Mouse (Mus musculus) intestine, postnatal 0 days (tissue): Measurements from ENCODE around the gene Setd4. TPM values are rescaled to one million over a fixed set of nuclear protein-coding genes. Genes with fewer than 3 reads are reported as not detected.

Experiments
- ATAC-seq: fragments of 200-750 bp; cut with Nextera tagmentation; 2 replicates; pipeline ENCODE4 v1.8.0; 2017; ENCODE audit warnings: mild to moderate bottlenecking, moderate TSS enrichment, moderate library complexity
- H3K27ac ChIP-seq: fragments of 300-500 bp; sonication (generic); 2 replicates; pipeline ENCODE4 v1.5.1; 2014; ENCODE audit warnings: mild to moderate bottlenecking, low read depth, low read length, moderate library complexity
- H3K27me3 ChIP-seq: fragments of 300-500 bp; sonication (generic); replicated peaks from 2 replicates; pipeline ENCODE4 v1.6.1; 2014; ENCODE audit warnings: low read length, mixed read lengths; ENCODE audit not compliant: control insufficient read depth, insufficient read depth
- H3K36me3 ChIP-seq: fragments of 300-500 bp; sonication (generic); 2 replicates; pipeline ENCODE4 v1.6.1; 2014; ENCODE audit warnings: mild to moderate bottlenecking, moderate library complexity; ENCODE audit not compliant: control insufficient read depth, insufficient read depth
- H3K4me1 ChIP-seq: fragments of 300-500 bp; sonication (generic); replicated peaks from 2 replicates; pipeline ENCODE4 v1.6.1; 2014; ENCODE audit warnings: antibody characterized with exemption, low read length, mixed read lengths; ENCODE audit not compliant: control insufficient read depth, insufficient read depth
- H3K4me2 ChIP-seq: fragments of 300-500 bp; sonication (generic); replicated peaks from 2 replicates; pipeline ENCODE4 v1.6.1; 2014; ENCODE audit warnings: low read depth, mild to moderate bottlenecking, moderate library complexity
- H3K4me3 ChIP-seq: fragments of 300-500 bp; sonication (generic); 2 replicates; pipeline ENCODE4 v1.5.1; 2014; ENCODE audit warnings: low read depth, low read length
- H3K9ac ChIP-seq: fragments of 300-500 bp; sonication (generic); 2 replicates; pipeline ENCODE4 v1.6.1; 2014; ENCODE audit warnings: mild to moderate bottlenecking, low read depth, low read length
- H3K9me3 ChIP-seq: fragments of 300-500 bp; sonication (generic); 2 replicates; pipeline ENCODE4 v1.6.1; 2016; ENCODE audit warnings: mixed run types; ENCODE audit not compliant: control insufficient read depth
- CTCF ChIP-seq: sonication (generic); IDR thresholded peaks from 2 replicates; pipeline ENCODE4 v1.5.1; 2016; ENCODE audit warnings: low read depth, mild to moderate bottlenecking, control low read depth, antibody characterized with exemption, moderate library complexity
- WGBS: fragments of 180-500 bp; shearing (Covaris S2); extraction: QIAGEN DNeasy Blood & Tissue Kit; methylation state at CpG from one replicate; pipeline ENCODE4 v1.1.7; 2014; 5-methylcytosine and 5-hydroxymethylcytosine counted together
- polyA plus RNA-seq: library from polyadenylated mRNA; unstranded; fragments of >200 nt; fragmentation: Nextera tagmentation; extraction: Ambion mirVana; gene quantifications from 2 replicates; pipeline ENCODE4 v1.2.1, GENCODE M21; 2015

Setd4 gene
- polyA plus RNA-seq, 1 experiment from 2014 or later, result 4.3 TPM

GRCm38 (mm10) chr16:93574521-93575191 is 29.2 kb downstream of the Setd4 start:
- whole genome bisulfite sequencing, result 57% methylated on average over 18 of the region's 18 CpGs

GRCm38 (mm10) chr16:93573434-93573833 is 30.4 kb downstream of the Setd4 start:
- Histone ChIP-seq H3K36me3 (no peaks in the 10 kb centered on the region), H3K4me3 (no peak overlapping the region), H3K4me1 (no peaks in the 10 kb centered on the region), H3K27me3 (0 out of 2 replicates have a peak, but pooled peaks cover 7% of the 10 kb centered on the region), H3K27ac (no peak overlapping the region), H3K9me3 (no peaks in the 10 kb centered on the region), H3K9ac (no peak overlapping the region), H3K4me2 (no peak overlapping the region)
- ATAC-seq, result no peak
- 95% methylated on average over 5 of the region's 5 CpGs for WGBS
- no peak for TF ChIP-seq CTCF

More at GRCm38 (mm10) chr16:93574521-93575191, 29.2 kb downstream of the Setd4 start:
- no peak for TF ChIP-seq CTCF
- Histone ChIP-seq H3K9me3 (no peaks in the 10 kb centered on the region), H3K4me2 (no peak overlapping the region), H3K36me3 (no peaks in the 10 kb centered on the region), H3K27me3 (0 out of 2 replicates have a peak, but pooled peaks cover 7% of the 10 kb centered on the region), H3K4me1 (no peaks in the 10 kb centered on the region), H3K4me3 (no peak overlapping the region), H3K27ac (no peak overlapping the region), H3K9ac (no peak overlapping the region)
- ATAC-seq, result no peak

GRCm38 (mm10) chr16:93572383-93572782 is 31.5 kb downstream of the Setd4 start:
- 90% methylated on average over 6 of the region's 6 CpGs for WGBS
- no peak for ATAC-seq

GRCm38 (mm10) chr16:93558499-93558898 is 45.4 kb downstream of the Setd4 start:
- Histone ChIP-seq H3K4me2 (no peak overlapping the region), H3K27me3 (no peaks in the 10 kb centered on the region), H3K36me3 (no peaks in the 10 kb centered on the region), H3K4me1 (no peaks in the 10 kb centered on the region), H3K4me3 (no peak overlapping the region), H3K9me3 (no peaks in the 10 kb centered on the region), H3K27ac (no peak overlapping the region), H3K9ac (no peak overlapping the region)
- ATAC-seq, result no peak
- WGBS, result 31% methylated on average over 12 of the region's 12 CpGs
- no peak for TF ChIP-seq CTCF

More at GRCm38 (mm10) chr16:93572383-93572782, 31.5 kb downstream of the Setd4 start:
- H3K4me2 ChIP-seq, result no peak overlapping the region
- H3K36me3 ChIP-seq, result no peaks in the 10 kb centered on the region
- no peak overlapping the region for H3K4me3 ChIP-seq
- no peaks in the 10 kb centered on the region for H3K4me1 ChIP-seq
- 0 out of 2 replicates have a peak, but pooled peaks cover 5% of the 10 kb centered on the region for H3K27me3 ChIP-seq
- no peak overlapping the region for H3K27ac ChIP-seq
- no peak overlapping the region for H3K9ac ChIP-seq
- no peak for TF ChIP-seq CTCF
- H3K9me3 ChIP-seq, result no peaks in the 10 kb centered on the region

GRCm38 (mm10) chr16:93557646-93558045 is 46.2 kb downstream of the Setd4 start:
- Histone ChIP-seq H3K4me3 (no peak overlapping the region), H3K9ac (no peak overlapping the region), H3K27ac (no peak overlapping the region), H3K36me3 (no peaks in the 10 kb centered on the region), H3K9me3 (no peaks in the 10 kb centered on the region), H3K4me1 (no peaks in the 10 kb centered on the region), H3K4me2 (no peak overlapping the region), H3K27me3 (no peaks in the 10 kb centered on the region)
- 64% methylated on average over 8 of the region's 8 CpGs for WGBS
- TF ChIP-seq CTCF, result no peak
- ATAC-seq, result no peak

- H3K36me3 ChIP-seq, result no peaks in the 10 kb centered on the region
- H3K4me2 ChIP-seq, result no peak overlapping the region
- H3K4me3 ChIP-seq, result no peak overlapping the region
- H3K27ac ChIP-seq, result no peak overlapping the region
- no peaks in the 10 kb centered on the region for H3K9me3 ChIP-seq
- no peak for TF ChIP-seq CTCF
- 85% methylated on average over 12 of the region's 12 CpGs for WGBS
- ATAC-seq, result no peak
- no peaks in the 10 kb centered on the region for H3K4me1 ChIP-seq
- no peak overlapping the region for H3K9ac ChIP-seq
- H3K27me3 ChIP-seq, result no peaks in the 10 kb centered on the region
Observed at GRCm38 (mm10) chr16:93552686-93553513, 51.0 kb downstream of the Setd4 start.
